Mouse (Mus musculus) ES-E14 (cell line): ENCODE data around the gene Dusp13. TPM values are rescaled to one million over a fixed set of nuclear protein-coding genes. Genes with fewer than 3 reads are reported as not detected.

Experiments
- DNase-seq: peaks from one replicate; pipeline ENCODE4 v3.0.0-alpha.2; 2013; ENCODE audit warnings: low read depth, low spot score
- H3K27ac ChIP-seq: 2 replicates; pipeline ENCODE4 v1.5.1; 2012; ENCODE audit warnings: low read depth, mild to moderate bottlenecking, low read length, moderate library complexity, mixed read lengths; ENCODE audit not compliant: poor library complexity, insufficient read depth, severe bottlenecking
- H3K36me3 ChIP-seq: 2 replicates; pipeline ENCODE4 v1.6.1; 2012; ENCODE audit warnings: mild to moderate bottlenecking, low read length, moderate library complexity, mixed read lengths; ENCODE audit not compliant: control insufficient read depth, poor library complexity, insufficient read depth, severe bottlenecking
- H3K4me1 ChIP-seq, 2 experiments: fragments of 150-350 bp in 1 of 2; sonication (generic) in 1 of 2; 2 replicates each; pipeline ENCODE4 v1.6.1; 2012; ENCODE audit warnings: low read length in 2 of 2, mild to moderate bottlenecking in 1 of 2, mixed read lengths in 1 of 2; ENCODE audit not compliant: control insufficient read depth in 2 of 2, insufficient read depth in 2 of 2, poor library complexity in 1 of 2
- H3K4me3 ChIP-seq, 2 experiments: fragments of 150-350 bp in 1 of 2; sonication (generic) in 1 of 2; 2 replicates each; pipeline ENCODE4 v1.5.1; 2012; ENCODE audit warnings: low read length in 2 of 2, low read depth in 1 of 2, mild to moderate bottlenecking in 1 of 2, mixed read lengths in 1 of 2; ENCODE audit not compliant: insufficient read depth in 1 of 2, poor library complexity in 1 of 2, severe bottlenecking in 1 of 2
- H3K9ac ChIP-seq: 2 replicates; pipeline ENCODE4 v1.6.1; 2012; ENCODE audit warnings: low read depth, mild to moderate bottlenecking, low read length, mixed read lengths; ENCODE audit not compliant: poor library complexity, insufficient read depth, severe bottlenecking
- H3K9me3 ChIP-seq: fragments of 150-350 bp; sonication (generic); 2 replicates; pipeline ENCODE4 v1.6.1; 2012; ENCODE audit warnings: low read depth, mild to moderate bottlenecking, low read length; ENCODE audit not compliant: control insufficient read depth, insufficient read depth
- CHD2 ChIP-seq: IDR thresholded peaks from 2 replicates; pipeline ENCODE4 v1.6.1; 2014; ENCODE audit warnings: mild to moderate bottlenecking, low read depth, low read length, inconsistent platforms
- HCFC1 ChIP-seq: IDR thresholded peaks from 2 replicates; pipeline ENCODE4 v1.6.1; 2012; ENCODE audit warnings: low read length, inconsistent platforms, borderline replicate concordance; ENCODE audit not compliant: insufficient read depth
- MAFK ChIP-seq: IDR thresholded peaks from 2 replicates; pipeline ENCODE4 v1.6.1; 2014; ENCODE audit warnings: mild to moderate bottlenecking, low read depth, low read length, inconsistent platforms; ENCODE audit not compliant: insufficient read depth
- ZC3H11A ChIP-seq: IDR thresholded peaks from 2 replicates; pipeline ENCODE4 v1.6.1; 2012; ENCODE audit warnings: low read depth, mild to moderate bottlenecking, inconsistent platforms, low read length, borderline replicate concordance
- ZNF384 ChIP-seq: IDR thresholded peaks from 2 replicates; pipeline ENCODE4 v1.6.1; 2012; ENCODE audit warnings: low read depth, low read length, inconsistent platforms
- in situ Hi-C, 2 experiments: fragments of 600-800 bp; cut with MboI; formaldehyde crosslinking; loops; one replicate each; pipeline ENCODE4 v1.15.1; 2025; ENCODE audit warnings: low sequenced_read_pairs in 2 of 2, inconsistent platforms in 1 of 2; ENCODE audit not compliant: unreplicated experiment in 2 of 2
- total RNA-seq: library from RNA; depleted of rRNA; stranded (reverse); fragments of 300-350 nt; gene quantifications from 2 replicates; pipeline ENCODE4 v1.2.3, GENCODE M21; 2012

Gene Dusp13
- total RNA-seq, 1 experiment, result 1.2 TPM

GRCm38 (mm10) chr14:21790585-21791251 is 39.7 kb upstream of the Dusp13 start:
- in situ Hi-C loops, result no loop called here
- TF ChIP-seq ZNF384 (no peak), ZC3H11A (no peak), CHD2 (no peak), HCFC1 (no peak), MAFK (no peak)
- Histone ChIP-seq H3K9me3 (no peaks in the 10 kb centered on the region), H3K27ac (no peak overlapping the region), H3K4me1 (peaks cover 0 to 2% of the 10 kb centered on the region in 2 experiments; a peak in 1 of 4 replicates), H3K9ac (no peak overlapping the region), H3K4me3 (no peak overlapping the region), H3K36me3 (peaks cover 2% of the 10 kb centered on the region; the same call in 1 of the 2 replicates)
- DNase-seq, result no peak

- in situ Hi-C loops, result no loop called here
- no peaks in the 10 kb centered on the region; the same call in 1 of the 2 replicates for H3K36me3 ChIP-seq
These were observed 37.1 kb upstream of the Dusp13 start for GRCm38 (mm10) chr14:21788121-21788520.

GRCm38 (mm10) chr14:21787374-21787773 is 36.4 kb upstream of the Dusp13 start:
- Histone ChIP-seq H3K27ac (no peak overlapping the region), H3K9ac (no peak overlapping the region), H3K36me3 (no peaks in the 10 kb centered on the region; the same call in 1 of the 2 replicates), H3K9me3 (no peaks in the 10 kb centered on the region), H3K4me3 (no peak overlapping the region), H3K4me1 (peaks cover 0 to 2% of the 10 kb centered on the region in 2 experiments; a peak in 1 of 4 replicates)
- DNase-seq, result no peak
- TF ChIP-seq ZC3H11A (no peak), ZNF384 (no peak), HCFC1 (no peak), MAFK (no peak), CHD2 (no peak)
- in situ Hi-C loops, result no loop called here

More at GRCm38 (mm10) chr14:21788121-21788520, 37.1 kb upstream of the Dusp13 start:
- no peak for DNase-seq
- TF ChIP-seq MAFK (no peak), ZC3H11A (no peak), HCFC1 (no peak), ZNF384 (no peak), CHD2 (no peak)
- no peak overlapping the region for H3K27ac ChIP-seq
- H3K9me3 ChIP-seq, result no peaks in the 10 kb centered on the region
- H3K9ac ChIP-seq, result no peak overlapping the region
- H3K4me1 ChIP-seq, result peaks cover 0 to 2% of the 10 kb centered on the region in 2 experiments; a peak in 1 of 4 replicates
- no peak overlapping the region for H3K4me3 ChIP-seq

- no peak overlapping the region for H3K9ac ChIP-seq
- no peak for TF ChIP-seq ZNF384
- TF ChIP-seq MAFK, result no peak
- TF ChIP-seq HCFC1, result no peak
- no peak for TF ChIP-seq ZC3H11A
- no peak for TF ChIP-seq CHD2
- H3K27ac ChIP-seq, result no peak overlapping the region
- H3K9me3 ChIP-seq, result no peaks in the 10 kb centered on the region
- H3K4me3 ChIP-seq, result no peak overlapping the region
- in situ Hi-C loops, result no loop called here
- H3K36me3 ChIP-seq, result no peaks in the 10 kb centered on the region
- DNase-seq, result no peak
- peaks cover 0 to 2% of the 10 kb centered on the region in 2 experiments; a peak in 1 of 4 replicates for H3K4me1 ChIP-seq
These were observed 35.5 kb upstream of the Dusp13 start for GRCm38 (mm10) chr14:21786500-21786899.

GRCm38 (mm10) chr14:21776201-21776600 is 25.2 kb upstream of the Dusp13 start:
- no peak overlapping the region for H3K27ac ChIP-seq
- H3K9me3 ChIP-seq, result no peaks in the 10 kb centered on the region
- 0 out of 4 replicates have a peak, but pooled peaks cover 0 to under 1% of the 10 kb centered on the region in 2 experiments for H3K4me1 ChIP-seq
- H3K36me3 ChIP-seq, result peaks cover 4% of the 10 kb centered on the region; the same call in 1 of the 2 replicates
- no peak for TF ChIP-seq MAFK
- no peak for TF ChIP-seq ZC3H11A
- TF ChIP-seq CHD2, result no peak
- no peak for TF ChIP-seq HCFC1
- no peak for TF ChIP-seq ZNF384
- in situ Hi-C loops, result no loop called here
- no peak for DNase-seq
- no peak overlapping the region for H3K9ac ChIP-seq
- no peak overlapping the region for H3K4me3 ChIP-seq
